Mouse (Mus musculus) liver, adult 2 months (tissue): ENCODE measurements at regions not wholly inside any gene's neighbourhood (a gene's known extent, or its start where the extent isn't known, plus 50 kb on each side); places are given as distances from the start of the nearest gene placed in this dataset.

Experiments used
- DNase-seq: peaks from one replicate; pipeline ENCODE4 v3.0.0-alpha.2; 2011; ENCODE audit warnings: low read depth, low spot score; ENCODE audit errors: extremely low read depth
- H3K27ac ChIP-seq: fragments of 200-500 bp; replicated peaks from 2 replicates; pipeline ENCODE4 v1.5.1; 2012; ENCODE audit warnings: low read depth, mild to moderate bottlenecking, control low read depth, inconsistent platforms, low read length; ENCODE audit not compliant: insufficient read depth
- H3K27me3 ChIP-seq: fragments of 200-500 bp; 2 replicates; pipeline ENCODE4 v1.6.1; 2012; ENCODE audit warnings: mild to moderate bottlenecking, moderate library complexity, low read length, inconsistent platforms; ENCODE audit not compliant: control insufficient read depth, insufficient read depth
- H3K36me3 ChIP-seq: fragments of 200-500 bp; 2 replicates; pipeline ENCODE4 v1.6.1; 2012; ENCODE audit warnings: low read length, inconsistent platforms; ENCODE audit not compliant: control insufficient read depth, insufficient read depth
- H3K4me1 ChIP-seq: fragments of 200-500 bp; 2 replicates; pipeline ENCODE4 v1.6.1; 2011; ENCODE audit warnings: low read length; ENCODE audit not compliant: control insufficient read depth, insufficient read depth
- H3K4me3 ChIP-seq: fragments of 200-500 bp; 2 replicates; pipeline ENCODE4 v1.5.1; 2011; ENCODE audit warnings: low read depth, mild to moderate bottlenecking, control low read depth, low read length, moderate library complexity; ENCODE audit not compliant: insufficient read depth
- H3K79me2 ChIP-seq: fragments of 200-500 bp; 2 replicates; pipeline ENCODE4 v1.6.1; 2012; ENCODE audit warnings: inconsistent platforms, mild to moderate bottlenecking, low read length, moderate library complexity; ENCODE audit not compliant: control insufficient read depth, insufficient read depth
- H3K9ac ChIP-seq: fragments of 200-500 bp; 2 replicates; pipeline ENCODE4 v1.6.1; 2012; ENCODE audit warnings: low read depth, mild to moderate bottlenecking, control low read depth, inconsistent platforms, low read length
- CTCF ChIP-seq: fragments of 200-500 bp; IDR thresholded peaks from 2 replicates; pipeline ENCODE4 v1.5.1; 2011; ENCODE audit warnings: low read depth, low read length, control low read depth
- POLR2A ChIP-seq: fragments of 200-500 bp; IDR thresholded peaks from 2 replicates; pipeline ENCODE4 v1.6.1; 2011; ENCODE audit warnings: low read length, control low read depth; ENCODE audit not compliant: insufficient read depth; ENCODE audit errors: extremely low read depth
- WGBS: fragments of 180-500 bp; shearing (Covaris S2); methylation state at CpG from one replicate; pipeline ENCODE4 v1.1.7; 2018; 5-methylcytosine and 5-hydroxymethylcytosine counted together

GRCm38 (mm10) chr5:64662476-64662875 lies 140.7 kb upstream of the Klf3 start:
- DNase-seq, result no peak
- H3K27ac ChIP-seq, result no peak overlapping the region

GRCm38 (mm10) chr5:64663766-64664165 lies 139.4 kb upstream of the Klf3 start:
- Histone ChIP-seq H3K9ac (no peak overlapping the region), H3K4me1 (no peaks in the 10 kb centered on the region), H3K27me3 (no peaks in the 10 kb centered on the region), H3K27ac (no peak overlapping the region), H3K36me3 (no peaks in the 10 kb centered on the region), H3K79me2 (no peaks in the 10 kb centered on the region), H3K4me3 (no peak overlapping the region)
- peak; percentile 57 for DNase-seq
- TF ChIP-seq POLR2A, result no peak
- TF ChIP-seq CTCF, result no peak
- 28% methylated on average over 1 of the region's 1 CpGs for WGBS

More at GRCm38 (mm10) chr5:64662476-64662875, 140.7 kb upstream of the Klf3 start:
- Histone ChIP-seq H3K36me3 (no peaks in the 10 kb centered on the region), H3K9ac (no peak overlapping the region), H3K4me3 (no peak overlapping the region), H3K4me1 (no peaks in the 10 kb centered on the region), H3K27me3 (no peaks in the 10 kb centered on the region), H3K79me2 (no peaks in the 10 kb centered on the region)
- no peak for TF ChIP-seq CTCF
- TF ChIP-seq POLR2A, result no peak
- WGBS, result 84% methylated on average over 7 of the region's 7 CpGs

GRCm38 (mm10) chr5:64665064-64665463 lies 138.1 kb upstream of the Klf3 start:
- Histone ChIP-seq H3K36me3 (no peaks in the 10 kb centered on the region), H3K79me2 (no peaks in the 10 kb centered on the region), H3K4me1 (no peaks in the 10 kb centered on the region), H3K4me3 (no peak overlapping the region), H3K9ac (no peak overlapping the region), H3K27me3 (no peaks in the 10 kb centered on the region), H3K27ac (no peak overlapping the region)
- DNase-seq, result no peak
- 83% methylated on average over 3 of the region's 3 CpGs for WGBS
- TF ChIP-seq POLR2A (no peak), CTCF (no peak)

GRCm38 (mm10) chr5:64666256-64666655 lies 136.9 kb upstream of the Klf3 start:
- no peak for TF ChIP-seq POLR2A
- no peak for TF ChIP-seq CTCF
- no peak overlapping the region for H3K27ac ChIP-seq
- WGBS, result 58% methylated on average over 3 of the region's 3 CpGs
- no peak overlapping the region for H3K4me3 ChIP-seq
- H3K36me3 ChIP-seq, result no peaks in the 10 kb centered on the region
- H3K79me2 ChIP-seq, result no peaks in the 10 kb centered on the region
- H3K27me3 ChIP-seq, result no peaks in the 10 kb centered on the region
- DNase-seq, result peak; percentile 13
- H3K9ac ChIP-seq, result no peak overlapping the region
- no peaks in the 10 kb centered on the region for H3K4me1 ChIP-seq

- no peaks in the 10 kb centered on the region for H3K79me2 ChIP-seq
- 92% methylated on average over 3 of the region's 3 CpGs for WGBS
- TF ChIP-seq CTCF (no peak), POLR2A (no peak)
- no peak for DNase-seq
- H3K36me3 ChIP-seq, result no peaks in the 10 kb centered on the region
- no peak overlapping the region for H3K4me3 ChIP-seq
- H3K27ac ChIP-seq, result no peak overlapping the region
- no peak overlapping the region for H3K9ac ChIP-seq
- no peaks in the 10 kb centered on the region for H3K27me3 ChIP-seq
- H3K4me1 ChIP-seq, result no peaks in the 10 kb centered on the region
Measured at GRCm38 (mm10) chr5:64667053-64667452, 136.1 kb upstream of the Klf3 start.

GRCm38 (mm10) chr5:64673861-64674260 lies 129.3 kb upstream of the Klf3 start:
- H3K4me1 ChIP-seq, result no peaks in the 10 kb centered on the region
- no peak overlapping the region for H3K9ac ChIP-seq
- TF ChIP-seq POLR2A, result no peak
- no peak for TF ChIP-seq CTCF
- no peaks in the 10 kb centered on the region for H3K36me3 ChIP-seq
- H3K27ac ChIP-seq, result no peak overlapping the region
- H3K4me3 ChIP-seq, result no peak overlapping the region
- DNase-seq, result no peak
- no peaks in the 10 kb centered on the region for H3K79me2 ChIP-seq
- no peaks in the 10 kb centered on the region for H3K27me3 ChIP-seq
- WGBS, result 95% methylated on average over 2 of the region's 2 CpGs
